Mouse (Mus musculus): ENCODE results near the gene Gap43.
A peak's percentile ranks its signal among the peaks of the same experiment; 100 is the strongest.
"Not testable (repeated sequence)": the region's sequence is repeated elsewhere in the genome, so short reads cannot be mapped to it uniquely, and the experiment has no call there.

The Gap43 gene

GRCm38 (mm10) chr16:42340021-42340768 is at the start of gene Gap43:
TSS of gene Gap43 (minus strand) at chr16:42340651.
- DNase-seq (ENCODE audit: low spot score in 2 of 2), result no peak

- no peak for DNase-seq (ENCODE audit: low spot score in 2 of 2)
These were observed 40.9 kb upstream of the Gap43 start for GRCm38 (mm10) chr16:42381328-42381838.

GRCm38 (mm10) chr16:42380641-42381040 is 40.2 kb upstream of the Gap43 start:
- no peak for DNase-seq (ENCODE audit: low spot score in 2 of 2)

GRCm38 (mm10) chr16:42370148-42370547 is 29.7 kb upstream of the Gap43 start:
- no peak for DNase-seq (ENCODE audit: low spot score in 2 of 2)

- DNase-seq (ENCODE audit: low spot score in 2 of 2), result no peak
These were observed 28.9 kb upstream of the Gap43 start for GRCm38 (mm10) chr16:42369346-42369745.

GRCm38 (mm10) chr16:42360061-42360460 is 19.6 kb upstream of the Gap43 start:
- no peak for DNase-seq (ENCODE audit: low spot score in 2 of 2)

GRCm38 (mm10) chr16:42358058-42358457 is 17.6 kb upstream of the Gap43 start:
- DNase-seq (ENCODE audit: low spot score in 2 of 2), result no peak

GRCm38 (mm10) chr16:42350076-42350475 is 9.6 kb upstream of the Gap43 start:
- no peak for DNase-seq (ENCODE audit: low spot score in 2 of 2)

GRCm38 (mm10) chr16:42340865-42341264 is 414 bp upstream of the Gap43 start:
- not testable (repeated sequence) for DNase-seq (ENCODE audit: low spot score in 2 of 2)

GRCm38 (mm10) chr16:42339512-42339911 is 939 bp downstream of the Gap43 start:
- no peak for DNase-seq (ENCODE audit: low spot score in 2 of 2)

GRCm38 (mm10) chr16:42338987-42339386 is 1.5 kb downstream of the Gap43 start:
- DNase-seq (ENCODE audit: low spot score in 2 of 2), result no peak

- no peak for DNase-seq (ENCODE audit: low spot score in 2 of 2)
These were observed 2.1 kb downstream of the Gap43 start for GRCm38 (mm10) chr16:42338342-42338741.

- DNase-seq (ENCODE audit: low spot score in 2 of 2), result no peak
These were observed 2.8 kb downstream of the Gap43 start for GRCm38 (mm10) chr16:42337663-42338062.

- DNase-seq (ENCODE audit: low spot score in 2 of 2), result no peak
These were observed 3.8 kb downstream of the Gap43 start for GRCm38 (mm10) chr16:42336610-42337009.

- no peak for DNase-seq (ENCODE audit: low spot score in 2 of 2)
These were observed 8.1 kb downstream of the Gap43 start for GRCm38 (mm10) chr16:42332321-42332720.

GRCm38 (mm10) chr16:42326191-42326590 is 14.3 kb downstream of the Gap43 start:
- DNase-seq (ENCODE audit: low spot score in 2 of 2), result no peak

GRCm38 (mm10) chr16:42325536-42325935 is 14.9 kb downstream of the Gap43 start:
- no peak for DNase-seq (ENCODE audit: low spot score in 2 of 2)

- no peak for DNase-seq (ENCODE audit: low spot score in 2 of 2)
These were observed 20.6 kb downstream of the Gap43 start for GRCm38 (mm10) chr16:42319831-42320230.

- DNase-seq (ENCODE audit: low spot score in 2 of 2), result no peak
These were observed 21.1 kb downstream of the Gap43 start for GRCm38 (mm10) chr16:42319365-42319764.

- DNase-seq (ENCODE audit: low spot score in 2 of 2), result no peak
These were observed 28.3 kb downstream of the Gap43 start for GRCm38 (mm10) chr16:42312125-42312524.

- DNase-seq (ENCODE audit: low spot score in 2 of 2), result no peak
These were observed 31.7 kb downstream of the Gap43 start for GRCm38 (mm10) chr16:42308761-42309160.

- DNase-seq (ENCODE audit: low spot score in 2 of 2), result peak in 1 of 2 experiments; percentile 24
These were observed 34.3 kb downstream of the Gap43 start for GRCm38 (mm10) chr16:42305934-42306701.

- peak; percentile 43 to 50 for DNase-seq (ENCODE audit: low spot score in 2 of 2)
These were observed 37.0 kb downstream of the Gap43 start for GRCm38 (mm10) chr16:42303461-42303860.
